Mouse (Mus musculus) lung, postnatal 25 days (tissue): Measurements from ENCODE around the gene Coro1b.
A peak's percentile ranks its signal among the peaks of the same experiment; 100 is the strongest.

Experiments used
- DNase-seq: peaks from one replicate; pipeline ENCODE4 v3.0.0; 2022; ENCODE audit warnings: low spot score

Gene Coro1b

GRCm38 (mm10) chr19:4148491-4148806 lies at the start of gene Coro1b:
Gene Coro1b, plus strand, starts transcription at chr19:4148619.
- DNase-seq, result peak; percentile 98

DNA sequence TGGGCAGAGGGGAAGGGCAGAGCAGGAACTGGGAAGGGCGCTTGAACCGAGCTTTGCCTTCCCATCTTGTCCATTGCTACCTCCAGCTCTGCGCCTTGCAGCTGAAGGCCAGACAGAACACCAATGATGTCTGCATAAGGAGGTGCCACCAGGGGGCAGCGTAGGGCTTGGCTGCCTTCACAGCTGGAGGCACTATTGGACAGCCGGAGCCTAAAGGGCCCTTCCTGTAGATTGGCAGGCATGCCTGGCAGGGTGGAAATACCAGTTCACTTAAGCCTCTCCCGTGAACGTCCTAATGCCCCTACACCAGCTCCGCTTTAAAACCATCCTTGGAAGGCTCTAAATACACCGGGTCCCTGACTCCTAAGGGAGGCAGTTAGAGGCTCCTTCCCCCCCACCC lies 49.4 kb upstream of the Coro1b start:
- peak; percentile 95 for DNase-seq

DNA sequence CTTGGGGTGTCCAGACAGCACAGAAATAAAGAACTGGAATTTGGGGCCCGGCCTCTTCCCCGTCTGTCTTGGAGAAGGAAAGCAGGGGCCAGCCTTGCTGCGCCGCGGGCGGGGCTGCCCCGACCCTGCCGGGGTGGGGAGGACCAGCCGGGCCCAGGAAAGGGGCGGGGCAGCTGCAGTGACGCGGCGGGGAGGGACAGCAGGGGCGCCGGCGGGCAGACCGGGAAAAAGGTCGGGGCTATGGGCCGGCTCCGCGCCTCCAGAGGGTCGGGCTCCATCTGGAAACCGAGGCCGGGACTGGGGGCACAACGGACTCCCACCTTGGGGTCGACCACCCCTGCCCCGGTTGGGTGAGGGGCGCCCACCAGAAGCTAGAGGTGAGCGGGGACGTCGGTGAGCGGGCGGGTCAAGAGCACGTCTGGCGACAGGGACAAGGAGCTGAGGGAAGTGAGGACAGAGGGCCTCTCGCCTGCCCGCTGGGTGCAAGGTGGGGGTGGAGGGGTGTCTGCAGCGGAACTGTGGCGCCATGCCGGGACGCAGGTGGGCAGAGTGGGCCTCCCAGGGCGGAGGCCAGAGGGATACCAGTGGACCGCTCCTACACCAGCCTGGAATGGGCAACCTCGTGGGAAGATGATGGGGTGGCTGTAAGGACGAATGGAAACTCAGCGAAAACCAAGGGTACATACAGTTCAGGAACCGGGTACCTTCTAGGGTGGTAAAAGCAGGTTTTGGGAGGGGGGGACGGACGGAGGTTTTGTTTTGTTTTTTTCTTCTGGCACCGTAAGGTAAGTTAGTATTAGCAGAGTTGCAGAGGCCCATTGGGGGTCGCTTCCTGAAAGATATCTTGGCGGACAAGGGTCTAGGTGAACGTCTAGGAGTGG lies 48.3 kb upstream of the Coro1b start, which contains the start of gene Pitpnm1:
Pitpnm1 (plus strand) TSS at position 162 of the 881 bp plus-strand sequence.
- DNase-seq, result peak; percentile 83

- DNase-seq, result no peak
These were observed 47.6 kb upstream of the Coro1b start for GRCm38 (mm10) chr19:4100718-4101261.

GRCm38 (mm10) chr19:4101466-4101865 lies 47.0 kb upstream of the Coro1b start:
- DNase-seq, result no peak

- no peak for DNase-seq
These were observed 46.4 kb upstream of the Coro1b start for GRCm38 (mm10) chr19:4102049-4102448.

- no peak for DNase-seq
These were observed 45.8 kb upstream of the Coro1b start for GRCm38 (mm10) chr19:4102626-4103025.

DNA sequence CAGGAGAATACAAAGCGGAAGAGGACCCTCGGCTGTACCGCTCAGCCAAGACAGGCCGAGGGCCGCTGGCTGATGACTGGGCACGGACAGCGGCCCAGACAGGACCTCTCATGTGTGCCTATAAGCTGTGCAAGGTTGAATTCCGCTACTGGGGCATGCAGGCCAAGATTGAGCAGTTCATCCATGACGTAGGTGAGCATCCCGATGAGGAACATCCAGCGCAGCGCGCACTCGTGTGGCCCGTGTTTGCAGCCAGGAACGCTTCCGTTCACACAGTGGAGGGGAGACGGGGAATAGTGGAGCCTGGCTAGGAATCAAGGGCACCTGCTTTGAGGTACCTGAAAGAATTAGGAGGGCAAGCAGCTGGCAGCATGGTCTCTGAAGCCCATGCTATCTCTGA lies 45.1 kb upstream of the Coro1b start:
- no peak for DNase-seq

- no peak for DNase-seq
These were observed 44.6 kb upstream of the Coro1b start for GRCm38 (mm10) chr19:4103792-4104191.

DNA sequence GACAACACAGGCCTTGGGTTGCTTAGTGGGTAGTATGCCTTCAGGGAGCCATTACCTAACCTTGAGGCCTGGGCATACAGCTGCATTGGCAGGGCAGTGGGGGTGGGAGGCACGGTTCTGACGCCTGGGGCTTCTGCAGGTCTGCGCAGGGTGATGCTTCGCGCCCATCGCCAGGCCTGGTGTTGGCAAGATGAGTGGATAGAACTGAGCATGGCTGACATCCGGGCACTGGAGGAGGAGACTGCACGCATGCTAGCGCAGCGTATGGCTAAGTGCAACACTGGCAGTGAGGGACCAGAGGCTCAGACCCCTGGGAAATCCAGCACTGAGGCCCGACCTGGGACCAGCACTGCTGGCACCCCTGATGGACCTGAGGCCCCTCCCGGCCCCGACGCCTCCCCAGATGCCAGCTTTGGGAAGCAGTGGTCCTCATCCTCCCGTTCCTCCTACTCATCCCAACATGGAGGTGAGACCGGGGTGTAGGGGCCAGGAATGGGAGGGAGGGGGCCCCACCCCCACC lies 43.7 kb upstream of the Coro1b start:
- no peak for DNase-seq

GRCm38 (mm10) chr19:4106654-4107053 lies 41.8 kb upstream of the Coro1b start:
- no peak for DNase-seq

DNA sequence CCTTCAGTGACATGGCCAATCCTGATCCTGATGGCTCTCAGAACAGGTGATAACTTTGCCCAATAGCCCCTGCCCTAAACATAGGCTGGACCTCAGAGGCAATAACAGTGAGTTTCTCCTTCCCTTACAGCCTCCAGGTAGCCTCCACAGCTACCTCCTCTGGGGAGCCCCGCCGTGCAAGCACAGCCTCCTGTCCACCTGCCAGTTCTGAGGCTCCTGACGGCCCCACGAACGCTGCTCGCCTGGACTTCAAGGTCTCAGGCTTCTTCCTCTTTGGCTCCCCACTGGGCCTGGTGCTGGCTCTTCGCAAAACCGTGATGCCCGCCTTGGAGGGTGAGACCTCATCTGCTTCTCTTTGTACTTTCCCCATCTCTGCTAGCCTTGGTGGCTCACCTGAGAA lies 39.9 kb upstream of the Coro1b start:
- no peak for DNase-seq

GRCm38 (mm10) chr19:4112063-4112960 lies 36.1 kb upstream of the Coro1b start:
- DNase-seq, result no peak

- DNase-seq, result peak; percentile 74
These were observed 35.1 kb upstream of the Coro1b start for GRCm38 (mm10) chr19:4113186-4113805.

GRCm38 (mm10) chr19:4113806-4114230 lies 34.6 kb upstream of the Coro1b start:
- peak; percentile 61 for DNase-seq

GRCm38 (mm10) chr19:4114551-4114950 lies 33.9 kb upstream of the Coro1b start:
- DNase-seq, result no peak

DNA sequence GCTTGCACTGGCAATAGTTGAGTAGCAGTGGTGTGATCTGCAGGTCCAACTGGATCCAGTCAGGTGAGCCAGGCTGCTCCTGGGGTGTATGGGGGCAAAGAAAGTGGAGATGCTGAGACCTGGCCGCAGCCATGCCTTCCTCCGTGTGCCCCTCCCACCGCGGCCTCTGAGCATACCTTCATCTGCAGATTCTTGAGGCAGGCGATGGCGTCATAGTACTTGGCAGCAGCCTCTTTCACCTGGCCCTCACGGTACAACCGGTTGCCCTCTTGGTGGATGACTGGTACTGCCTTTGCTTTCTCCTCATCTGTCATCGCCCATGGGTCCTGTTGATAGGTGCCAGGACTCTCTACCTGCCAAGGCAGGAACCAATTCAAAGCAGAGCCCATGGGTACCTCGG lies 33.3 kb upstream of the Coro1b start:
- DNase-seq, result no peak

DNA sequence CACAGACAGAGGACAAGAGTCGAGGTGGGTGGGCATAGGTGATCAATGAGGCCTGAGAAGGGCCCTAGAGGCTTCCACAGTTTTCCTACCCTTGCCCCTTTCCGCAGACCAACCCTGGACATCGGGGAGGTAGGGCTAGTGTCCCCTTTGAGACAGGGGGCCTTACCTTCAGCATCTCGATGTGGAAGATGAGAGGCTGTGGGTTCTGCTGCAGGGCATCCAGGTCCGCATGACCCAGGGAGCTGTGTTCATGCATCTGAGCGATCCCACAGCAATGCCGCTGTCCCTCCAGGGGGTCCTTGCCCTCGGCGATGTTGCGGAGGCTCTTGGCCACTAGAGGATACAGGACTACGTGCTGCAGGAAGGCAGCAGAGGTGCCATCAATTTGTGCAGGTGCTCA lies 32.6 kb upstream of the Coro1b start:
- DNase-seq, result no peak

DNA sequence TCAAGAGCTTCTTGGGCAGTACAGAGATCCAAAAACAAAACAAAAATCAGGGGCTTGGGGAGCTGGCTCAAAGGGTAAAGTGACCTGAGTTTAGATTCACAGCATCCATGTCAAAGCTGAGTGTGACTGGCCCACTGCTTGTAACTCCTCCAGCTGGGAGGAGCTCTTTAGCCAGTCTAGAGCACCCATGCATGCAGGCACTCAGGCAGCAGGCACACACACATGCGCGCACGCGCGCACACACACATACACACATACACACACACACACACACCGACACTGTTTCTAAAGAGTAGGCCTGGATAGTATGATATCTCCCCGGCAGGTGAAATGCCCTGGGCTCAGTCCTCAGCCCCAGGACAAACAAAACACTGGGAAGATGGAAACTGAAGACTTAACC lies 31.4 kb upstream of the Coro1b start:
- DNase-seq, result no peak

DNA sequence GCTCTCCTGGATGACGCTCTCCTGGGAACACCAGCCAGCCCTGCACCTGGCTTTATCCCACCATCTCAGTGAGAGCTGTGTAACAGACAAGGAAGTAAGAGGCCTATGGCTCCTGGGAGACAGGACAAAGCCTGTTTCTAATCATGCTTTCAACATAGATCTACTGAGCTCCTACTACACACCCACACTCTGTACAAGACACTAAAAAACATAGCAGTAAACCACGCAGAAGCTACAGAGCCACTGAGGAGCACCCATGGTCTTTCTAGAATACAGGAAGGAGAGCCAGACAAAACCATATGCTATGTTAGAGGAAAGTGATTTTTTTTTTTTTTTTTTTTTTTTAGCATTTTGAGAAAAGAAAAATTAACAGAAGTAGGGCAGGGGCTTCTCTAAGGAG lies 30.1 kb upstream of the Coro1b start:
- no peak for DNase-seq

- no peak for DNase-seq
These were observed 28.5 kb upstream of the Coro1b start for GRCm38 (mm10) chr19:4119716-4120487.
